Mouse (Mus musculus) ES-E14 (cell line): ENCODE measurements at regions not wholly inside any gene's neighbourhood (a gene's known extent, or its start where the extent isn't known, plus 50 kb on each side); places are given as distances from the start of the nearest gene placed in this dataset.

Source experiments
- CHD2 ChIP-seq: IDR thresholded peaks from 2 replicates; pipeline ENCODE4 v1.6.1; 2014; ENCODE audit warnings: mild to moderate bottlenecking, low read depth, low read length, inconsistent platforms
- HCFC1 ChIP-seq: IDR thresholded peaks from 2 replicates; pipeline ENCODE4 v1.6.1; 2012; ENCODE audit warnings: low read length, inconsistent platforms, borderline replicate concordance; ENCODE audit not compliant: insufficient read depth
- ZNF384 ChIP-seq: IDR thresholded peaks from 2 replicates; pipeline ENCODE4 v1.6.1; 2012; ENCODE audit warnings: low read depth, low read length, inconsistent platforms

DNA sequence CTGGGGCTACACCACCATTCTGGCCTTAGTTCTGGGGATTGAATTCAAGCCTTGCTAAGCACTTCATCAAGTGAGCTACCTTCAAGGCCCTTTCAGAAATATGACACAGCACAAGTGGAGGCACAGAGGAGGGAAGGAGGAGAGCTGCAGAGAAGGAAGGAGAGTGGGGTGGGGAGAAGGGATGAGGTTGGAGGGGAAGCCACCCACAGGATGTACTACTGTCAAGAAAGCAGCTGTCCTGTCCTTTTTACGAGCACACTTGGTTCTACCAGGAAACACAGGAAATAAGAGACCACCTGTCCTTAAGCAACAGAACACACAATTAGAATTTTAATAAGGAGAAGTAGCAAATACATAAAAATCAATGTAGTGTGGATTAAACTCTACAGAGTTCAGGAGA is 210.5 kb upstream of the Mkln1 start:
- TF ChIP-seq HCFC1, result no peak
- TF ChIP-seq CHD2, result no peak
- no peak for TF ChIP-seq ZNF384
